In genomic region chr2:79774372-79774771, GRCm38 (mm10) we compare ENCODE assay signal across 8 mouse cellular contexts.
DNase-seq lines count a peak whose midpoint lies in the region; ATAC-seq and TF ChIP-seq lines count a peak whose summit lies in the region.

No protein-coding gene starts in this region.

- no peaks in the 10 kb centered on the region for H3K9me3 ChIP-seq in neural tube, embryonic 15.5 days (replicated peaks)
- H3K9me3 ChIP-seq in limb, embryonic 10.5 days (replicated peaks): no peaks in the 10 kb centered on the region
- no peaks in the 10 kb centered on the region for H3K9me3 ChIP-seq in midbrain, postnatal 0 days (ENCODE audit: low read length)

- H3K4me2 ChIP-seq in neural tube, embryonic 15.5 days: no peak overlapping the region
- H3K4me2 ChIP-seq in midbrain, postnatal 0 days (ENCODE audit: low read depth, low read length, poor library complexity, severe bottlenecking): no peak overlapping the region

- TF ChIP-seq CTCF in gastrocnemius, adult 2 months (IDR thresholded peaks at IDR 0.05): peak; percentile 89
- peak; percentile 90 for TF ChIP-seq CTCF in midbrain, postnatal 0 days (IDR thresholded peaks at IDR 0.05)

- no peak; the same call in 1 of the 2 replicates for ATAC-seq in neural tube, embryonic 15.5 days (ENCODE audit: low FRiP score)
- ATAC-seq in midbrain, postnatal 0 days (ENCODE audit: low FRiP score): no peak

- intact Hi-C loops in gastrocnemius, adult 2 months (cut with DNase I): loop anchor here (1.0 to 5.0 kb wide), 3 partner anchors 122 to 263 kb away; partner anchors contain the start of gene Itprid2

- no peak overlapping the region for H3K27ac ChIP-seq in neural tube, embryonic 15.5 days (replicated peaks)
- H3K27ac ChIP-seq in gastrocnemius, adult 2 months: no peak overlapping the region
- no peak overlapping the region for H3K27ac ChIP-seq in limb, embryonic 10.5 days
- H3K27ac ChIP-seq in midbrain, postnatal 0 days (ENCODE audit: low read depth, low read length): no peak overlapping the region

- no peaks in the 10 kb centered on the region for H3K4me1 ChIP-seq in neural tube, embryonic 15.5 days
- no peaks in the 10 kb centered on the region for H3K4me1 ChIP-seq in limb, embryonic 10.5 days
- H3K4me1 ChIP-seq in midbrain, postnatal 0 days (ENCODE audit: insufficient read depth, low read length): no peaks in the 10 kb centered on the region

- no peaks in the 10 kb centered on the region for H3K27me3 ChIP-seq in neural tube, embryonic 15.5 days (replicated peaks)
- no peaks in the 10 kb centered on the region for H3K27me3 ChIP-seq in limb, embryonic 10.5 days (ENCODE audit: low read depth, poor library complexity, severe bottlenecking)
- H3K27me3 ChIP-seq in midbrain, postnatal 0 days (ENCODE audit: insufficient read depth, low read length): no peaks in the 10 kb centered on the region
- H3K27me3 ChIP-seq in splenic B cell, adult 2 months (ENCODE audit: control insufficient read depth, insufficient read depth, low read length, poor library complexity, severe bottlenecking): no peaks in the 10 kb centered on the region

- no peak overlapping the region for H3K9ac ChIP-seq in neural tube, embryonic 15.5 days (replicated peaks)
- H3K9ac ChIP-seq in midbrain, postnatal 0 days (replicated peaks; ENCODE audit: low read length, poor library complexity, severe bottlenecking): no peak overlapping the region

- H3K36me3 ChIP-seq in neural tube, embryonic 15.5 days: no peaks in the 10 kb centered on the region
- no peaks in the 10 kb centered on the region for H3K36me3 ChIP-seq in limb, embryonic 10.5 days
- no peaks in the 10 kb centered on the region for H3K36me3 ChIP-seq in midbrain, postnatal 0 days (ENCODE audit: insufficient read depth, low read length)
- no peaks in the 10 kb centered on the region for H3K36me3 ChIP-seq in splenic B cell, adult 2 months (ENCODE audit: control insufficient read depth, insufficient read depth, low read length, poor library complexity, severe bottlenecking)

- DNase-seq in neural tube, embryonic 10.5 days (ENCODE audit: extremely low spot score, low spot score): peak; percentile 47
- peak; percentile 80 to 83 for DNase-seq in cerebellum, postnatal 14 days
- DNase-seq in gastrocnemius, adult 2 months: peak; percentile 68
- DNase-seq in kidney, adult 8-10 months: peak; percentile 66 to 82
- peak; percentile 61 for DNase-seq in limb, embryonic 10.5 days (ENCODE audit: low spot score)
- DNase-seq in midbrain, postnatal 0 days (ENCODE audit: low spot score): peak; percentile 92
- peak; percentile 87 for DNase-seq in splenic B cell, adult 2 months (ENCODE audit: low read depth, low spot score)

- H3K4me3 ChIP-seq in neural tube, embryonic 15.5 days (replicated peaks): no peak overlapping the region
- H3K4me3 ChIP-seq in gastrocnemius, adult 2 months: no peak overlapping the region
- H3K4me3 ChIP-seq in limb, embryonic 10.5 days: no peak overlapping the region
- H3K4me3 ChIP-seq in midbrain, postnatal 0 days (ENCODE audit: low read depth, low read length): no peak overlapping the region

- WGBS in neural tube, embryonic 15.5 days: 4% methylated on average over 5 of the region's 5 CpGs
- WGBS in limb, embryonic 10.5 days: 6% methylated on average over 5 of the region's 5 CpGs
- WGBS in midbrain, postnatal 0 days: 4% methylated on average over 5 of the region's 5 CpGs
